Mouse (Mus musculus) heart, postnatal 25 days (tissue): ENCODE results near the gene Kdsr. TPM values are rescaled to one million over a fixed set of nuclear protein-coding genes. Genes with fewer than 3 reads are reported as not detected.
A peak's percentile ranks its signal among the peaks of the same experiment; 100 is the strongest.

Source experiments
- DNase-seq: peaks from one replicate; pipeline ENCODE4 v3.0.0; 2022; ENCODE audit warnings: low spot score
- intact Hi-C: fragments of 180-260 bp; cut with DNase I; formaldehyde crosslinking; loops from one replicate; pipeline ENCODE4 v1.15.1; 2025
- total RNA-seq, 2 experiments: library from RNA; stranded (reverse); gene quantifications; 2 replicates each; pipeline ENCODE4 v1.2.3; 2021

The Kdsr gene
- 1 to 10 TPM; 6.1 to 6.9 TPM for total RNA-seq

- intact Hi-C loops: no loop called here
- DNase-seq: peak; percentile 96
Observed at GRCm38 (mm10) chr1:106759572-106760435, at the start of gene Kdsr. Gene Kdsr (minus strand): TSS chr1:106759727.

DNA sequence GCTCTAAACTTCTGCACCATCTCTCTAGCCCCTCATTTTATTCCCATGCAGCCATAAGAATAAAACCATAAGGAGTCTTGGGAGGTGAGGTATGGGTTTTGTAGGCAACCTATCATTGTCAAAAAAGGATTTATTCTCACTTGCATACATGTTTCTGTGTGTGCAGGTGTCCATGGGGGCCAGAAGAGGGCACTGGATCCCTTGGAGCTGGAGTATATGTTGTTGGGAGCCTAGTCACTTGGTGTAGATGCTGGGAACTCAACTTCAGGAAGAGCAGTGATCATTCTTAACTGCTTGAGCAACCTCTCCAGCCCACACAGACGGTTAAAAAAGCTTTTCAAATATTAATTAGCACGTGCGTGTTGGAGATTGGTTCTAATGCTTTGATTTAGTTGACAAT, 40.4 kb upstream of the Kdsr start:
- DNase-seq: no peak
- intact Hi-C loops: no loop called here

GRCm38 (mm10) chr1:106799406-106799805, 39.9 kb upstream of the Kdsr start:
- intact Hi-C loops: no loop called here
- DNase-seq: no peak

GRCm38 (mm10) chr1:106796987-106797779, 37.7 kb upstream of the Kdsr start:
- no peak for DNase-seq
- intact Hi-C loops: loop anchor here (1.0 kb wide), 1 partner anchor 36 kb away; no protein-coding TSS in a partner anchor

GRCm38 (mm10) chr1:106796542-106796924, 37.0 kb upstream of the Kdsr start, which contains the start of gene Vps4b:
Gene Vps4b (minus strand): TSS chr1:106796728.
- peak; percentile 87 for DNase-seq
- intact Hi-C loops: loop anchor here (1.0 kb wide), 1 partner anchor 35 kb away; no protein-coding TSS in a partner anchor

- intact Hi-C loops: loop anchor here (1.0 kb wide), 1 partner anchor 35 kb away; no protein-coding TSS in a partner anchor
- DNase-seq: no peak
Observed at GRCm38 (mm10) chr1:106795634-106796541, 36.4 kb upstream of the Kdsr start.

DNA sequence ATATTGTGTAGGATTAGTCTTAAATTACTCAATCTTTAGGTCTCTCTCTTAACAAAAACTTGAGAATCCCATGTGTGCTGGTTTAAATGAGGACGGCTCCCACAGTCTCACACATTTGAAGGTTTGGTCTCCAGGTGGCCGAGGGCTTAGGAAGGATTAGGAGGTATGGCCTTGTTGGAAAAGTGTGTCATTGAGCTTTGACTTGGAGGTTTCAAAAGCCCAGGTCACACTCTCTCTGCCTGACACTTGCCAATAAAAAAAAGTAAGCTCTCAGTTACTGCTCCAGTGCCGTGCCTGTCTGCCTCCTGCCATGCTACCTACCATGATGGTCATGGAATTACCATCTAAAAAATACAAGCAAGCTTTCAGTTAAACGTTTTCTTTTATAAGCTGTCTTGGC, 15.4 kb upstream of the Kdsr start:
- intact Hi-C loops: no loop called here
- DNase-seq: no peak

- intact Hi-C loops: no loop called here
- DNase-seq: no peak
Observed at GRCm38 (mm10) chr1:106774092-106774491, 14.6 kb upstream of the Kdsr start.

DNA sequence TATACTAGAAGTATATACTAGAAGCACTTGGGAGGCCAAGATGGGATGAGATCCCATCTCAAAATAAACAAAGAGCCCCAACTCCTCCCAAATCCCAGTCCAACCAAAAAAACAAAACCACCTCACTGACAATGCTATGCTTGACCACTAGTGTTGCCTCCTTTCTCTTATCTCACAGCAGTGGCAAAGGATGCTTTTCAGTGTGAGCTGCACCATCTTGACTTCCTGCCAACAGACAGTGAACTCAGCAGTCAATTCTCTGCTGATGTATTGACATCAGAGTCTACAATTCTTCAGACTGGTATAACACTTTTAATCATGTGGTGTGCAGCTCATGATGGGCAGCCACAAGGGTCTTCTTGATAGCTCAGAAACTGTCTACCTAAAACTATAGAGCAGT, 9.2 kb upstream of the Kdsr start:
- no peak for DNase-seq
- intact Hi-C loops: no loop called here

- DNase-seq: no peak
- intact Hi-C loops: no loop called here
Observed at GRCm38 (mm10) chr1:106765771-106766170, 6.2 kb upstream of the Kdsr start.

- no peak for DNase-seq
- intact Hi-C loops: no loop called here
Observed at GRCm38 (mm10) chr1:106764846-106765245, 5.3 kb upstream of the Kdsr start.

GRCm38 (mm10) chr1:106764281-106764680, 4.8 kb upstream of the Kdsr start:
- no peak for DNase-seq
- intact Hi-C loops: no loop called here

DNA sequence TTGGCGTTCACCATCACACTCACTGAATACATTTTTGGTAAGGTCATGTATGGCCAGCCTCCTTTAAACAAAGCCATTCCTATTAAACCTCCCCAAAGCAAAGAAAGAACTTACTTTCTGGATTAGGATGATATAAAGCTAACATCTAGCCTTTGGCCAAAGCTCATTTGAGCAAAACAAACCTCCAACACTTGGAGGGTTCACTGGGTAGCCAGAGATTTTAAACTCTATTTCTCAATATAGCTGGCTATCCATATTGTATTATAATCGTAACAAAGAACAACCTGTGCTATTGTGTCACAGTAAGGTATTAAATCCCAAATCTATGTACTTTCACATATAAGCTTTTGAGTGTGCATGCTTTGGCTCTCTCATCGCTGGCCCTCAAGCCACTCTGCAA, 1.2 kb upstream of the Kdsr start:
- no peak for DNase-seq
- intact Hi-C loops: loop anchor here (1.0 kb wide), 1 partner anchor 36 kb away; the partner anchor contains the start of gene Vps4b

DNA sequence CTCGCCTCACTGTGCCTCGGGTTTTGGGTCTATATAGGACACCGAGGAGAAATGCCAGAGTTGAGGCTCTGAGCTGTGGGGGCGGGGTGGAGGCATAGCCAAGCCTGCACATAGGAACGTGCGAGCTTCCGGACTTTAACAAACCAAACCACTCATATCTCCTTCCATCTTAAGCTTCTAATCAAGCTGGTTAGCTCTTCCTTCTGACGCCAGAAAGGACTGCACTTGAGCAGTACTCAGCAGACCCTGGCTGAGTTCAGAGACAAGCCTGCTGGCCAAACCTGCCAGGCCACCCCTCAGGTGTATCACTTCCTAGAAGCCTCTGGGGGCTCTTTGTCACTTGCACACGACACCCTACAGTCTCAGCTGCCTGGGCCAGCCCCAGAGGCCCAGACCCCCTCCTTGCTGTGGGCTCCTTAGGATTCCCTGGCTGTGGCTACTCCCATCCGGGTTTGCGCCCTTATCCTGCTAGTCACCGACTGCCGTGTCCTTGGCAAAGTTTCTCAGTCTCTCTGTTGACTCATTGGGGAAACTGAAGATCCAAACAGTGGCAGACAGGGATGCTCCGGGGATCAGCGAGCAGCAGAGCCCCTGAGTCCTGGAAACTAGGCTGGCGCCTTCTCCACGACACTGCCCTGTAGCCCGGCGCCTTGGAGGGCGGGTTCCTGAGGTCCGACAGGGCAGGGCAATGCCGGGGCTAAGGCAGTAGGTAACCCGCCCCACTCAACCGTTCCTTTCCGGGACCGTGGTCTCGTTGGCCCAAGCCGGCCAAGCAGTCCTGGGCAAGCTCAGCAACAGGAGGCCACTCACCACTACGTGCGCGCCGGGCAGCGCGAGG, 574 bp downstream of the Kdsr start:
- no peak for DNase-seq
- intact Hi-C loops: no loop called here

GRCm38 (mm10) chr1:106756633-106757032, 2.9 kb downstream of the Kdsr start:
- no peak for DNase-seq
- intact Hi-C loops: no loop called here

DNA sequence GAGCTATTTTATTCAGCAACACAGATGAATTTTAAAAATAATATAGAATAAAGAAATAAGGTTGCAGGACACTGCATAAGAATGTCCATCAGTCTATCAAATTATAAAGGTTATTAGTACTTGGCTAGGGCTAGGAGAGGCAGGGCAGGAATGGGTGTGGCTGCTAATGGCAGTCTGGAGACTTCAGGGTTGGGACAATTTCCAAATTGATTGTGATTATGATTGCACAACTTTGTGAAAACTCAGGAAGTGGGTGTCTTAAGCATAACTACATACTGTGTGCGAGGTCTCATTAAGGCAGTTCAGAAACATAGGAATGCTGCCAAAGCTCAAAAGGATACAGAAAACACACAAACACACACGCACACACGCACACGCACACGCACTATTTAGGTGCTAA, 7.5 kb downstream of the Kdsr start:
- DNase-seq: no peak
- intact Hi-C loops: no loop called here

DNA sequence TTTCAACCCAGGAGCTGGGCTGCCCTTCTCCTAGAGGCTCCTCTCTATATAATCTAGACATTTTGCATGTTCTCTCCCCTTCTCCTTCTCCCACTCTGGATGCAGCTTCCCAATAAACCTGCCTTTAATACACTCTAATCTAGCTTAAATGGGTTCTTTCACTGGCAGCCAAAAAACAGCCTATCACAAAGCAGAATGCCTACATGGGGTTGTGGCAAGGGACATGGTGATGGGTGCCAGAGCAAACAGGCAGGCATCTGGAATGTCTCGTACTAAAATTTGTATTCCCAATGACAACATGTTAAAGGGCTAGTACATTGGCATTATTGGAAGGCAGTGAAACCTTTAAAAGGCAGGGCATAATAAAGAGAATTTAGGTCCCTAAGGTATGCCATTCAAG, 8.9 kb downstream of the Kdsr start:
- DNase-seq: no peak

DNA sequence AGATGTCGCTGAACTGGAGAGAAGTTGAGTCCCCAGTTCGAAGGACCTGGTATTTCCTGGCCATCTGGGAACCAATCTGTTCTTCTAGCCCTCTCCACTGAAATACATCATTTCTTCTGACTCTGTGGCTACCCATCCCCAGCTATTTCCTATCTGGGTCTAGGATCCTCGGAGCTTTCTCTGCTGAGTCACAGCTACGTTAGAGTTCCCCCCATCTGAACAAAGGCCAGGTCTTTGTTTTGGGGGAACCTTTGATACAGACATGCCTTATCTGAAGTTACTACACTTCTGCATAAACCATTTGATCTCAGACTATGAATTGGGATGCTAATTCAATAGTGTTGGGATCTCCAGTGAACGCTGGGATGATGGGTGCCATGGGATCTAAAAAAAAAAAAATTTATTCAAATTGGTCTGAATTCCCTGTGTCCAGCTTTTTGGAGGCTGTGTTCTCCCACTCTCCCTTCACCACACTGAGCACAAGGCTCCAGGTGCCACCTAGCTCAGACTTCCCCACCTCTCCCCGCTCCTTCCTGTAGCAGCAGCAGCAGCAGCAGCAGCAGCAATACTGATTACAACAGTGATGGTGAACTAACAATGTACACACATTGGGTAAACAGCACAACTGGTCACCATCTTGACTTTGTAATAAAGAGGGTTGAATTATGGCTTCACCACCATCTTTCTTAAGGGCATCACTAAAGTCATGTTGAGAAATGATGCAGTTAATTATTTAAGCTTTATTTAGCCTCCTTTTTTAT, 10.8 kb downstream of the Kdsr start:
- no peak for DNase-seq
- intact Hi-C loops: no loop called here

More for the DNA sequence above, 8.9 kb downstream of the Kdsr start:
- intact Hi-C loops: no loop called here
